Mouse (Mus musculus) sigmoid colon, adult 10 weeks (tissue): Measurements from ENCODE around the gene Xrcc2. TPM values are rescaled to one million over a fixed set of nuclear protein-coding genes. Genes with fewer than 3 reads are reported as not detected.

Source experiments
- polyA plus RNA-seq: library from polyadenylated mRNA; stranded (reverse); fragments of 350-450 nt; fragmentation: Illumina TruSeq; extraction: RNeasy Lipid Tissue Mini Kit (QIAGEN cat#74804); gene quantifications from one replicate; pipeline ENCODE4 v1.2.3, GENCODE M21; 2014; ENCODE audit warnings: low read depth, low replicate concordance

Gene Xrcc2
- 3.2 TPM for polyA plus RNA-seq

GRCm38 (mm10) chr5:25705567-25706349, at the start of gene Xrcc2:
Xrcc2 (minus strand) TSS chr5:25705825.

Other genes with a start within 250 kb of the Xrcc2 start
- gene Kmt2c, start 207.0 kb downstream of the Xrcc2 start, polyA plus RNA-seq = 73.5 TPM
- gene Cct8l1, start 189.8 kb downstream of the Xrcc2 start, polyA plus RNA-seq = not detected
- gene Actr3b, start 54.2 kb upstream of the Xrcc2 start, polyA plus RNA-seq = 1.4 TPM
- not detected for gene Gm21663, start 236.6 kb upstream of the Xrcc2 start, polyA plus RNA-seq
- gene Gm21671, start 248.6 kb upstream of the Xrcc2 start, polyA plus RNA-seq = not detected